Mouse (Mus musculus) midbrain, embryonic 16.5 days (tissue): ENCODE results near the gene Pard6a. TPM values are rescaled to one million over a fixed set of nuclear protein-coding genes. Genes with fewer than 3 reads are reported as not detected.

Experiments used
- ATAC-seq: fragments of 200-750 bp; cut with Nextera tagmentation; 2 replicates; pipeline ENCODE4 v1.8.0; 2017; ENCODE audit warnings: moderate TSS enrichment
- H3K27ac ChIP-seq: fragments of 300-500 bp; sonication (generic); 2 replicates; pipeline ENCODE4 v1.5.1; 2014; ENCODE audit warnings: mild to moderate bottlenecking, low read length, mixed read lengths
- H3K27me3 ChIP-seq: fragments of 300-500 bp; sonication (generic); 2 replicates; pipeline ENCODE4 v1.6.1; 2014; ENCODE audit warnings: low read depth, low read length, mixed read lengths; ENCODE audit not compliant: control insufficient read depth, insufficient read depth
- H3K36me3 ChIP-seq: fragments of 300-500 bp; sonication (generic); 2 replicates; pipeline ENCODE4 v1.6.1; 2014; ENCODE audit warnings: mild to moderate bottlenecking, low read length, moderate library complexity, mixed read lengths; ENCODE audit not compliant: control insufficient read depth, insufficient read depth
- H3K4me1 ChIP-seq: fragments of 300-500 bp; sonication (generic); 2 replicates; pipeline ENCODE4 v1.6.1; 2014; ENCODE audit warnings: mild to moderate bottlenecking, low read length, mixed read lengths; ENCODE audit not compliant: control insufficient read depth, insufficient read depth
- H3K4me2 ChIP-seq: fragments of 300-500 bp; sonication (generic); 2 replicates; pipeline ENCODE4 v1.6.1; 2014; ENCODE audit warnings: mild to moderate bottlenecking, low read length, mixed read lengths
- H3K4me3 ChIP-seq: fragments of 300-500 bp; sonication (generic); 2 replicates; pipeline ENCODE4 v1.5.1; 2014; ENCODE audit warnings: low read depth, mild to moderate bottlenecking, low read length, moderate library complexity, mixed read lengths
- H3K9ac ChIP-seq: fragments of 300-500 bp; sonication (generic); 2 replicates; pipeline ENCODE4 v1.6.1; 2014; ENCODE audit warnings: low read depth, low read length, mixed read lengths
- H3K9me3 ChIP-seq: fragments of 300-500 bp; sonication (generic); replicated peaks from 2 replicates; pipeline ENCODE4 v1.6.1; 2014; ENCODE audit warnings: mild to moderate bottlenecking, low read length, mixed read lengths; ENCODE audit not compliant: control insufficient read depth, poor library complexity, severe bottlenecking
- WGBS: fragments of 180-500 bp; shearing (Covaris S2); extraction: QIAGEN DNeasy Blood & Tissue Kit; methylation state at CpG from one replicate; pipeline ENCODE4 v1.1.7; 2014; 5-methylcytosine and 5-hydroxymethylcytosine counted together
- polyA plus RNA-seq: library from polyadenylated mRNA; unstranded; fragments of >200 nt; fragmentation: Nextera tagmentation; extraction: Ambion mirVana; gene quantifications from 2 replicates; pipeline ENCODE4 v1.2.1, GENCODE M21; 2015

Gene Pard6a
- polyA plus RNA-seq, 1 experiment from 2014 or later, result 57.9 TPM

DNA sequence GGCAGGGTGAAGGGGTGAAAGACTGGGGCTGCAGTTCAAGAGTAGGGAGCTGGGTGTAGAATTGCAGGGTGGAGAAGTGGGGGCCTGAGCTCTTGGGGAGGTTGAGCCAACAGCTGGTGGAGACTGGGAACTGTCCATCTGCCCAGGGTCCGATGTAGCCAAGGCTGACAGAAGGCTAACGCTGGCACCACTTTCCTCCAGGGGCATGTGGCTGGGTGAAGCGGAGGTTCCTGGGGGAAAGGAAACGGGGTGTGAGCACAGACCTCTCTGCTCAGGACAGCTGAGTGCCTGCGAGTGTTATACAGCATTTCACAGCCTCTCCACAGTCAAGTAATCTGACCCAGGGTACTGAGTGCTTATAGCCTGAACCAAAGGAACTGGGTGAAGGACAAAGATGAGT, 2.2 kb upstream of the Pard6a start:
- WGBS, result 96% methylated on average over 5 of the region's 5 CpGs
- Histone ChIP-seq H3K4me3 (no peak overlapping the region), H3K4me1 (peaks cover 30% of the 10 kb centered on the region), H3K4me2 (no peak overlapping the region), H3K9me3 (no peaks in the 10 kb centered on the region), H3K27ac (no peak overlapping the region), H3K27me3 (no peaks in the 10 kb centered on the region), H3K9ac (no peak overlapping the region), H3K36me3 (peaks cover 25% of the 10 kb centered on the region)
- ATAC-seq, result no peak

DNA sequence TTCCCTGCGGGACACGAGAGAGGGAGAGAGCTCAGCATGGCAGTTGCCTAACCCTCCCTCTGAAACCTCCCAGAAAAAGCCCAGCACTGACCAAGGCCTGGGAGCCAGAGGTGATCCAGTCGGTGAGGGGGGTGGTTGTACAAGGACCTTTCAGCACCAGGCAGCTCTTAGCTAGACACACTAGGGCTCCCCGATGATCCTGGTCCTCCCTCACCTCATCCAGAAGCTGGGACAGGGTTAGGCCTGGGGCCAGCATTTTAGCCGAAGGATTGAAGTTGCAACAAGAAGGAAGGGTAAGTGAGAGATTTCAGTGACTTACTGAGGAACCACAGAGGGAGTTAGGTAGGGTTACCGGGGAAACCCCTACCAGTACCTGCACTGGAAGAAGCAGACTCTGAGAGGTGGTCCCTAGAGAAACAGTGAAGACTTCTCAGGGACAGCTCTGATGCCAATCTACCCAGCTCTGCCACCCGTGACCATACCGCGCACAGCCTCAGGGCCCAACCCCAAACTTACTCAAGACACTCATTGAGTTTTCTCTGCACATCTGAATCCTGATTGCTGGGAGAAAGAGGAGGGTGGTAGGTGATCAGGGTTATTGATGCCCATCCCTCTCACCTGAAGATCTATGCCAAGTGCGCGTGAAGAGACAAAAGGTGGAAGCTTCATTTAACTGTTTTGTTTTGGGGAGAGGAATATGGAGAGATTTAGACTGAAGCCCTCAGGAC, 1.3 kb upstream of the Pard6a start:
- 90% methylated on average over 11 of the region's 11 CpGs for WGBS
- Histone ChIP-seq H3K36me3 (peaks cover 26% of the 10 kb centered on the region), H3K27ac (no peak overlapping the region), H3K4me2 (peak overlapping the region; percentile 99), H3K9ac (peak overlapping the region; percentile 76; the same call in 1 of the 2 replicates), H3K27me3 (no peaks in the 10 kb centered on the region), H3K4me3 (peak overlapping the region; percentile 76), H3K9me3 (no peaks in the 10 kb centered on the region), H3K4me1 (peaks cover 29% of the 10 kb centered on the region)
- no peak for ATAC-seq

DNA sequence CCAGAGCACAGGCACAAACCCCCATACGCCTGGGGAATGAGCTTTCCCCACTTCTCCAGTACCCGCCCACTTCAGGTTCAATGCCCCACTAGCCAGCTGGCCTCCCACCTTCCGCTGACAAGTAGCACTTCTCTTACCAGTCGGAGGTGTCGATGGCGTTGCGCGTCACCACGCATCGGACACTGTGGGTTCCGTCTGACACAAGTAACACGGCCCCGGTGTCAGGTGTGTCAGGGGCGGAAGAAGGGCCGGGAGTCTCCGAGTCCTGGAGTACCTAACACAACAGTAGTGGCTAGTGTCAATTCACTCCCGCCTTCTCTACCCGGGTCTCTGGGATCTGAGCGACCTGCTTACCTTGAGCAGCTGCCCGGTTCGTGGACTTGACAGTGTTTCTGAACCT, 382 bp upstream of the Pard6a start:
- H3K4me3 ChIP-seq, result peak overlapping the region; percentile 76
- H3K9me3 ChIP-seq, result no peaks in the 10 kb centered on the region
- H3K36me3 ChIP-seq, result peaks cover 24% of the 10 kb centered on the region
- H3K9ac ChIP-seq, result peak overlapping the region; percentile 76
- under 1% methylated on average over 20 of the region's 21 CpGs for WGBS
- no peaks in the 10 kb centered on the region for H3K27me3 ChIP-seq
- peak overlapping the region; percentile 94 for H3K27ac ChIP-seq
- ATAC-seq, result peak; percentile 57
- peak overlapping the region; percentile 99 for H3K4me2 ChIP-seq
- H3K4me1 ChIP-seq, result peaks cover 20% of the 10 kb centered on the region

DNA sequence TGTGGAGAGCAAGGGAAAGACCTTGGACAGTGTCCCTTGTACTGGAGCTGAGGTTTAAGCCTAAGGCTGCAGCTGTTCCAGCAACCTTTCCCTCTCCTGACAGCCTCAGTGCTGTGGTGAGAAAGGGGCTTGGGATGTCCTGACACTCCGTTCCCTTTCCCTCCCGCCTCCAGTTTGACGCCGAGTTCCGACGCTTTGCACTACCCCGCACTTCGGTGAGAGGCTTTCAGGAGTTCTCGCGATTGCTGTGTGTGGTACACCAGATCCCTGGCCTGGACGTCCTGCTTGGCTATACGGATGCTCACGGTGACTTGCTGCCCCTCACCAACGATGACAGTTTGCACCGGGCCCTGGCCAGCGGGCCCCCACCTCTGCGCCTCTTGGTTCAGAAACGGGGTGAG, 1.1 kb downstream of the Pard6a start:
- H3K9me3 ChIP-seq, result no peaks in the 10 kb centered on the region
- no peaks in the 10 kb centered on the region for H3K27me3 ChIP-seq
- H3K9ac ChIP-seq, result peak overlapping the region; percentile 76
- H3K27ac ChIP-seq, result peak overlapping the region; percentile 94
- H3K4me3 ChIP-seq, result peak overlapping the region; percentile 76
- peak; percentile 16 for ATAC-seq
- peaks cover 19% of the 10 kb centered on the region for H3K4me1 ChIP-seq
- WGBS, result 25% methylated on average over 18 of the region's 18 CpGs
- peaks cover 18% of the 10 kb centered on the region for H3K36me3 ChIP-seq
- peak overlapping the region; percentile 99 for H3K4me2 ChIP-seq

DNA sequence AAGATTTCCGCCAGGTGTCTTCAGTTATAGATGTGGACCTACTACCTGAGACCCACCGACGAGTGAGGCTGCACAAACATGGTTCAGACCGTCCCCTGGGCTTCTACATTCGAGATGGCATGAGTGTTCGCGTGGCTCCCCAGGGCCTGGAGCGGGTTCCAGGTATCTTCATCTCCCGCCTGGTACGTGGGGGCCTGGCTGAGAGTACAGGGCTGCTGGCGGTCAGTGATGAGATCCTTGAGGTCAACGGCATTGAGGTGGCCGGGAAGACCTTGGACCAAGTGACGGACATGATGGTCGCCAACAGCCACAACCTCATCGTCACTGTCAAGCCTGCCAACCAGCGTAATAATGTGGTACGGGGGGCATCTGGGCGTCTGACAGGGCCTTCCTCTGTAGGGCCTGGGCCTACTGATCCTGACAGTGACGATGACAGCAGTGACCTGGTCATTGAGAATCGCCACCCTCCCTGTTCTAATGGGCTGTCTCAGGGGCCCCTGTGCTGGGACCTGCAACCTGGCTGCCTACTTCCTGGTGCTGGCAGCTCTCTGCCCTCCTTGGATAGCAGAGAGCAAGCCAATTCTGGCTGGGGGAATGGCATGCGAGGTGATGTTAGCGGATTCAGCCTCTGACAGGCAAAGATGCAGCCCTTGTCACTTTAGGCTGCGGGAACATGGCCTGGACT, 1.9 kb downstream of the Pard6a start:
- no peak overlapping the region; the same call in 1 of the 2 replicates for H3K9ac ChIP-seq

DNA sequence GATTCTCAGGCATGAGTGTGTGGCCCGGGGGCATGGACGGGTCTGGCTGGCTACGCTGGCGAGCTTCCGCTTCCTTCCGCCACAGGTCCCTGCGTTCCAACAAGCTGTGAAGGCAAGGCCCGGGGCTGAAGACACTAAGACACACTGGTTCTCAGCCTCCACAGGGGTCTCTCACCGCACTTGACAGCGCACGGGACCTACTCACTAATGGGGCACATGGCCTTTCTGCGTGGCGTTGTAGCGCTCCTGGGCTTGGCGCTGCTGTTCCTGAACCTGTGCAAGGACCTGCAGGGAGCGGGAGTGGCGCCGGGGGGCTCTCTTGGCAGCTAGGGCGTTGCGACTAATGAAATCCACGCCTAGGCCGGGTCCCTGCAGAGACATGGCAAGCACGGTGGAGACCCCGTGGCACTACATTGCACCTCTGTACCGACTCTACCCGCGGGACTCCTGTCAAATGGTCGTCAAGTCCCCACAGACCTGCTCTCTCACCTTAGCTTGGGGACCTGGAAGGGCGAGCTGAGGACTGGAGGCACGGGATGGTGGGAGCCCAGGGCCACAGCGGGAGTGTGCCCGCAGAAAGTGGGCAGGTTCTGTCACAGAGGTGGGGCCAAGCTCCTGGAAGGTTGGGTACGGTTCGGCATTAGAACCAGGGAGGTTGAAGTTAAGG, 3.3 kb downstream of the Pard6a start:
- ATAC-seq, result no peak
- Histone ChIP-seq H3K9me3 (no peaks in the 10 kb centered on the region), H3K36me3 (peaks cover 2% of the 10 kb centered on the region; the same call in 1 of the 2 replicates), H3K27ac (no peak overlapping the region), H3K4me2 (no peak overlapping the region), H3K4me3 (no peak overlapping the region), H3K27me3 (no peaks in the 10 kb centered on the region), H3K9ac (no peak overlapping the region), H3K4me1 (peaks cover 27% of the 10 kb centered on the region)
- WGBS, result 95% methylated on average over 34 of the region's 34 CpGs

More for the DNA sequence above, 1.9 kb downstream of the Pard6a start:
- Histone ChIP-seq H3K27ac (no peak overlapping the region), H3K4me1 (peaks cover 25% of the 10 kb centered on the region), H3K27me3 (no peaks in the 10 kb centered on the region), H3K36me3 (peaks cover 10% of the 10 kb centered on the region), H3K4me3 (no peak overlapping the region), H3K9me3 (no peaks in the 10 kb centered on the region), H3K4me2 (no peak overlapping the region; the same call in 1 of the 2 replicates)
- ATAC-seq, result no peak
- 93% methylated on average over 24 of the region's 24 CpGs for WGBS

DNA sequence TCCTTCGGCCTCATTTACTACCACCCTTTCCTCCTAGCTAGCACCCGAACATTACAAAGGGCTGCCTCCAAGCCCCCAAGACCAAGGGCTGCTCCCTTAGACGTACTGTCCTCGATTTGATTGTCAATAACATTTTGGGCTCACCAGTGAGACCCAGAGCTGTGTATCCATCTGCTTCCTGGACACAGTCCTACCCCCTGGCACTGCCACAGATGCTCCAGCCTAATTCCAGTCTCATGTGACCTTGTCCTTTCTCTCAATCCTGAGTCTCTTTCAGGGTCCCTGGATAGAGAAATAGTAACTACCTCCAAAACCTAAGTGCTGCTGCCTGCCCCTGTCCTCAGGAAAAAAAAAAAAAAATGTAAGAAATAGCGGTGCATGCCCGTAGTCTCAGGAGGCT, 4.0 kb downstream of the Pard6a start:
- no peak overlapping the region for H3K4me2 ChIP-seq
- no peak overlapping the region for H3K27ac ChIP-seq
- H3K27me3 ChIP-seq, result no peaks in the 10 kb centered on the region
- H3K4me3 ChIP-seq, result no peak overlapping the region
- peaks cover 2% of the 10 kb centered on the region; the same call in 1 of the 2 replicates for H3K36me3 ChIP-seq
- ATAC-seq, result no peak
- H3K9me3 ChIP-seq, result no peaks in the 10 kb centered on the region
- 89% methylated on average over 6 of the region's 6 CpGs for WGBS
- H3K4me1 ChIP-seq, result peaks cover 22% of the 10 kb centered on the region
- no peak overlapping the region for H3K9ac ChIP-seq

DNA sequence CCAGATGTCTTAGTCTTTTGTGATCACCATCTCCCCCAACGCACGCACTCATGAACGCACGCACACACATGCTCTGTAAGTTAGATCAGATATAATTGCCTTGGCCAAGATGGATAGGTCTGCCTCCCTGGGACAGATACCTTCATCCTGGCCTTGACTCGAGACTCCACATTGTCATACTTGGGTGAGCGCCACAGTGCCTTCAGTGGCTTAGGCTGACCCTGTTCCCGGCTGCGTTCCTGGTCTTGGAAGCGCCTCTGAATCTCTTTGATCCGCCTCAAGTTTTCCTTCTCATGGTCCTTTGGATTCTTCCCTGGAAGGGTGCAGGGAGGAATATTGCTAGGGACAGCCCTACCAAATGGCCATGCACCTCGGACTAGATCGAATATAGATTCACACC, 5.5 kb downstream of the Pard6a start:
- peaks cover 17% of the 10 kb centered on the region for H3K4me1 ChIP-seq
- H3K9ac ChIP-seq, result no peak overlapping the region
- no peak overlapping the region for H3K4me3 ChIP-seq
- H3K27ac ChIP-seq, result no peak overlapping the region
- peaks cover 2% of the 10 kb centered on the region; the same call in 1 of the 2 replicates for H3K36me3 ChIP-seq
- no peak for ATAC-seq
- H3K27me3 ChIP-seq, result no peaks in the 10 kb centered on the region
- WGBS, result 71% methylated on average over 12 of the region's 12 CpGs
- H3K4me2 ChIP-seq, result no peak overlapping the region
- no peaks in the 10 kb centered on the region for H3K9me3 ChIP-seq
